Mouse (Mus musculus) cortical plate, adult 2 months (tissue): Measurements from ENCODE around the gene C130074G19Rik.

Source experiments
- CTCF ChIP-seq: fragments of 200-500 bp; IDR thresholded peaks from 2 replicates; pipeline ENCODE4 v1.5.1; 2011; ENCODE audit warnings: mild to moderate bottlenecking, control low read depth, low read length; ENCODE audit not compliant: insufficient read depth; ENCODE audit errors: extremely low read depth
- POLR2A ChIP-seq: fragments of 200-500 bp; IDR thresholded peaks from 2 replicates; pipeline ENCODE4 v1.6.1; 2011; ENCODE audit warnings: mild to moderate bottlenecking, low read length, control low read depth; ENCODE audit not compliant: insufficient read depth; ENCODE audit errors: extremely low read depth

- TF ChIP-seq POLR2A (no peak), CTCF (no peak)
Observed at GRCm38 (mm10) chr1:184881861-184882260, 1.2 kb downstream of the C130074G19Rik start.
